Mouse (Mus musculus) forebrain, embryonic 11.5 days (tissue): ENCODE measurements around the gene Mapk8. TPM values are rescaled to one million over a fixed set of nuclear protein-coding genes. Genes with fewer than 3 reads are reported as not detected.

Experiments
- ATAC-seq: fragments of 200-750 bp; cut with Nextera tagmentation; replicated peaks from 2 replicates; pipeline ENCODE4 v1.8.0; 2017; ENCODE audit warnings: moderate TSS enrichment; ENCODE audit not compliant: low FRiP score
- DNase-seq: peaks from one replicate; pipeline ENCODE4 v3.0.0-alpha.2; 2017; ENCODE audit warnings: low spot score
- H3K27ac ChIP-seq: fragments of 300-500 bp; sonication (generic); 2 replicates; pipeline ENCODE4 v1.5.1; 2014; ENCODE audit warnings: low read depth, low read length
- H3K27me3 ChIP-seq: fragments of 300-500 bp; sonication (generic); 2 replicates; pipeline ENCODE4 v1.6.1; 2014; ENCODE audit warnings: mild to moderate bottlenecking, low read length, mixed read lengths; ENCODE audit not compliant: control insufficient read depth, insufficient read depth
- H3K36me3 ChIP-seq: fragments of 300-500 bp; sonication (generic); 2 replicates; pipeline ENCODE4 v1.6.1; 2014; ENCODE audit warnings: mild to moderate bottlenecking, low read length, moderate library complexity, mixed read lengths; ENCODE audit not compliant: control insufficient read depth, insufficient read depth
- H3K4me1 ChIP-seq: fragments of 300-500 bp; sonication (generic); replicated peaks from 2 replicates; pipeline ENCODE4 v1.6.1; 2014; ENCODE audit warnings: low read length, mixed read lengths; ENCODE audit not compliant: control insufficient read depth, insufficient read depth
- H3K4me2 ChIP-seq: fragments of 300-500 bp; sonication (generic); 2 replicates; pipeline ENCODE4 v1.6.1; 2014; ENCODE audit warnings: low read depth, mild to moderate bottlenecking, low read length, moderate library complexity, mixed read lengths; ENCODE audit not compliant: severe bottlenecking
- H3K4me3 ChIP-seq: fragments of 300-500 bp; sonication (generic); 2 replicates; pipeline ENCODE4 v1.5.1; 2014; ENCODE audit warnings: low read depth, low read length
- H3K9ac ChIP-seq: fragments of 300-500 bp; sonication (generic); 2 replicates; pipeline ENCODE4 v1.6.1; 2014; ENCODE audit warnings: low read length
- H3K9me3 ChIP-seq: fragments of 300-500 bp; sonication (generic); 2 replicates; pipeline ENCODE4 v1.6.1; 2016; ENCODE audit warnings: low read length, mixed read lengths; ENCODE audit not compliant: control insufficient read depth
- WGBS: fragments of 180-500 bp; shearing (Covaris S2); extraction: QIAGEN DNeasy Blood & Tissue Kit; methylation state at CpG from one replicate; pipeline ENCODE4 v1.1.7; 2014; 5-methylcytosine and 5-hydroxymethylcytosine counted together
- polyA plus RNA-seq: library from polyadenylated mRNA; unstranded; fragments of >200 nt; fragmentation: Nextera tagmentation; extraction: Ambion mirVana; gene quantifications from 2 replicates; pipeline ENCODE4 v1.2.1, GENCODE M21; 2014

Mapk8 gene
- polyA plus RNA-seq, 1 experiment from 2014 or later, result 24.9 TPM

DNA sequence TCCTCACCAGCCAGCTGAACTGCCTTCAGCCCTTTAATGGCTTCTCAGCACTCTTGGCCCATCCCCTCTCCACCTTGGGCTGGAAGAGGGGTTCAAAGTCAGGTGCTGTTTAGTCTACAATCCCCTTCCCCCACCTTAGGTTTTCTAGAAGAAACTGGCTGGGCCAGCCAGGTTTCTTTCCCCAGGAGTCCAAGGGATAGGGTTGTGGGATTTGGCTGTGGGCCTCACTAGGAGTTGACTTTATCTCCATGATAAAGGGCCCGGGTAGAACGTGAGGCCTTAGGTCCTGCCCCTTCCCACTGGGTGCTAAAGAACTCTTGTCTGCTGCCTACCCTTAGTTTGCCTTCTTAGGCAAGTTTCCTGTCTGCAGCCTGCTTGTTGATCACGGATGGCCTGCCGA, 115.3 kb downstream of the Mapk8 start:
- no peak overlapping the region for H3K9ac ChIP-seq
- peaks cover 3% of the 10 kb centered on the region; the same call in 1 of the 2 replicates for H3K4me1 ChIP-seq
- WGBS, result 40% methylated on average over 4 of the region's 4 CpGs

DNA sequence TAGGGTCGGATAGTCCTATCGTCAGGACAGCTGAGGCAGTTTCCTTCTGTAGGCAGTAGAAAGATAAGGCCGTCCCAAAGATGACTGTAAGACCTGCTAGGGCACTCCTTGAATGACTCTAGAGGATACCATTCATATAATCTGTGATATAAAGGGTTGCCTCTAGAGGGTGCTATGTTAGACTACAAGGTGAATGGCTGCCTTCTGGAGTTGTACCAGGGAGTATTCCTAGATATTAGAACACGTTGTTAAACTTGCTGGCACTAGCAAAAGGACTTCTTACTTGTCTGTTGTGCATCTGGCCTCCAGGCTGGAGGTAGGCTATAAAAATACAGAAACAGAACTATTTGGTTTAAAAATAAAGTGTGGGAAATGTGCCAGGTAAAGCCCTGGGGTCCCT, 116.0 kb downstream of the Mapk8 start:
- no peak for ATAC-seq
- Histone ChIP-seq H3K36me3 (no peaks in the 10 kb centered on the region), H3K27me3 (no peaks in the 10 kb centered on the region), H3K9ac (no peak overlapping the region), H3K4me1 (peaks cover 3% of the 10 kb centered on the region; the same call in 1 of the 2 replicates), H3K4me2 (no peak overlapping the region), H3K27ac (no peak overlapping the region), H3K4me3 (no peak overlapping the region), H3K9me3 (no peaks in the 10 kb centered on the region)
- no peak for DNase-seq
- WGBS, result 62% methylated on average over 4 of the region's 4 CpGs

More for the DNA sequence above, 115.3 kb downstream of the Mapk8 start:
- no peak for ATAC-seq
- Histone ChIP-seq H3K27me3 (no peaks in the 10 kb centered on the region), H3K36me3 (no peaks in the 10 kb centered on the region), H3K9me3 (no peaks in the 10 kb centered on the region), H3K27ac (no peak overlapping the region), H3K4me3 (no peak overlapping the region), H3K4me2 (no peak overlapping the region)
- no peak for DNase-seq

DNA sequence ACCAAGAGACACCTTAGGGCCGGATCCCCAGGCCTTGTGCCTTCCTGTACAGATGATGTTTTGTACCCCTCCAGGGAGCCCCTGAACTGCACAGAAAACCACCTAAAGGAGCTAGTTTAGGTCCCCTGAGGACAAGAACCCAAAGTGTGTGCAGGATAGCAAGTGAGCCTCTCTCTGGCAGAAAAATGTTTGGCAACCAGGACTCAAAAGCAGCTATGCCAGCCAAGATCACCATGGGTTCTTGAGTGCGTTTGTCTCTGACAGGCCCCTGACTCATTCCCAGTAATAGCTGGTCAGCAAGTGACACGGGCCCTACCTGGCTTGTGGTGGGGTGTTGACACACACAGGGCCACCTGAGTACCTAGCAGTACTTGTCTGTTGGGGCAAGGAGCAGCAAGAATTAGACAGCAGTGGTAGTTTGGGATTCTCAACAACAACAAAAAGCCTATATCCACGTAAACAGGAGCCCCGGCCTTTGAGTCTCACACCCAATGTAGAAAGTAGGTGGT, 117.6 kb downstream of the Mapk8 start:
- no peak overlapping the region for H3K27ac ChIP-seq
- H3K27me3 ChIP-seq, result no peaks in the 10 kb centered on the region
- no peak overlapping the region for H3K9ac ChIP-seq
- no peak overlapping the region for H3K4me2 ChIP-seq
- no peak overlapping the region for H3K4me3 ChIP-seq
- no peaks in the 10 kb centered on the region for H3K36me3 ChIP-seq
- ATAC-seq (no peak), DNase-seq (no peak)
- WGBS, result 87% methylated on average over 5 of the region's 5 CpGs
- peaks cover 3% of the 10 kb centered on the region; the same call in 1 of the 2 replicates for H3K4me1 ChIP-seq
- H3K9me3 ChIP-seq, result no peaks in the 10 kb centered on the region

DNA sequence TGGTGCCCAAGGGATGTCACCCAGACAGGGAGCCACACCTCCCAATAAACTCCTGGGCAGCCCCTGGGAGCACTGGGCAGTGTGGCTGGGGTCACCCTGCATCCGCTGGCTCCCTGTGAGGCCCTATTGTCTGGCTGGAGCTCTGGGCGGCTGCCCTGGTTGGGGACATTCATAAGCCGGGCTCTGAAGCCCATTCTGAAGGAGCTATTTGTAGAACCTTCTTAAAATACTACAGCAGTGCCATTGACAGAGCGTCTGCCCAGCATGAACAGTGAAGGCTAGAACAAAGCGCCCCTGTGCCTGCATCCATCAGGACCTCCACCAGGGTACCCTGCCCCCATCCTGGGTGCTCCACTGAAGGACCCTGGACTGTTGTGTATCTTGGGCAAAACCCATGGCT, 118.6 kb downstream of the Mapk8 start:
- 40% methylated on average over 5 of the region's 5 CpGs for WGBS
- no peak for DNase-seq
- Histone ChIP-seq H3K4me1 (peaks cover 3% of the 10 kb centered on the region; the same call in 1 of the 2 replicates), H3K4me2 (no peak overlapping the region), H3K27me3 (no peaks in the 10 kb centered on the region), H3K36me3 (no peaks in the 10 kb centered on the region), H3K27ac (no peak overlapping the region), H3K9ac (no peak overlapping the region), H3K9me3 (no peaks in the 10 kb centered on the region), H3K4me3 (no peak overlapping the region)
- no peak for ATAC-seq

Other genes with a start within 250 kb of the Mapk8 start
- gene Arhgap22, start 233.1 kb downstream of the Mapk8 start, polyA plus RNA-seq, result 1.4 and 1.8 TPM in 2 replicates
- 0.05 and 0.29 TPM in 2 replicates for gene Frmpd2, start 24.5 kb upstream of the Mapk8 start, polyA plus RNA-seq
- gene Ptpn20, start 142.0 kb upstream of the Mapk8 start, polyA plus RNA-seq, result 0.19 TPM in 1 of 2 replicates, not detected in the other